Mouse (Mus musculus) telencephalon, adult 2 months (tissue): ENCODE measurements around the gene 2010300C02Rik.

Source experiments
- DNase-seq: peaks from one replicate; pipeline ENCODE4 v3.0.0-alpha.2; 2011; ENCODE audit warnings: low read depth, low spot score

2010300C02Rik gene

DNA sequence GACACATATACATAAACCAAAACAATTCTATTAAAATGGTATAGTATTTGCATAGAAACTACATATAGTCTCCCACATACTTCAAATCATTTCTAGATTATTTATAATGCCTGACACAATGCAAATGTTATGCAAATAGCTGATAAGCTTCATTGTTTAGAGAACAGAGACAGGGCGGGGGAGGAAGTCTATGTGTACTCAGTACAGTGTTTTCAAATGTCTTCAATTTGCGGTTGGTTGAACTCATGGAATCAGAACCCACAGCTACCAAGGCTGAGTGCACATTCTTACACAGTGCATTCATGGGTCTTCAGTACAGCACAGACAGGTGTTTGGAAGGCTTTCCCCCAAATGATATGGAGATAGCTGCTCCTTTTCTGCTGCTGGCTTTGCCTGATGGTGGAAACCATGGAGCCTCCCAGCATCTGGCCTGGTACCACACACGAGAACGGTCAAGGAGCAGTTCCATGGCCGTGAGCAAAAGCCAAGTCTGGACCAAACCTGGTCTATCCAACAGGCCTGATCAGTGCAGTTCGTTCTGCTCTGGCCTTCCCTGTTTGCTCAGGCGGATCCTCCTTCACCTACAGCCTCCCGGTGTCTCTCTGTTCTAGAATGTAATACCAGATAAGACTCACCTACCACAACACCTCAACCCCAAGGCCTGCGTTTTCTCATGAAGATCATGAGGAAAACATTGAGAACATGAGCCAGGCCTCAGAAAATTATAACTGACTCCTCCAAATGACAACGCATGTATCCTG is 8.1 kb downstream of the 2010300C02Rik start:
- no peak for DNase-seq

DNA sequence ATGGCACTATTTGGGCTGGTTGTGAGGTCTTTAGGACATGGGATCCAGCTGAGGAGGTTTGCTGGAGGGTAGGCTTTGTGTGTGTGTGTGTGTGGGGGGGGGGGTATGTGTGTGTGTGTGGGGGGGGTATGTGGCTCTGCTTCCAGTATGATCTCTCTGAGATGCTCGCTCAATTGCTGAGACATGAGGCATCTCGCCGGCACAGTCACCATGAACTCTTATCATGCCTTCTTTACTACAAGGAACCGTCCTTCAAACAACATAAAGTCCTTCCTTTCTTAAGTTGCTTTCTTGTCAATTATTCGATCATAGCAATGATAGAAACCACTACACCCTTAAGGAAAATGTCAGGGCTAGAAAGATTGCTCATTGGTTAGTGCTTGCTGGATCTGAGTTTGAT is 8.8 kb downstream of the 2010300C02Rik start:
- DNase-seq: no peak

GRCm38 (mm10) chr1:37709736-37710135 is 10.1 kb downstream of the 2010300C02Rik start:
- DNase-seq: no peak

GRCm38 (mm10) chr1:37708270-37708955 is 11.5 kb downstream of the 2010300C02Rik start:
- DNase-seq: no peak

- DNase-seq: no peak
Observed at GRCm38 (mm10) chr1:37702326-37702725, 17.6 kb downstream of the 2010300C02Rik start.

DNA sequence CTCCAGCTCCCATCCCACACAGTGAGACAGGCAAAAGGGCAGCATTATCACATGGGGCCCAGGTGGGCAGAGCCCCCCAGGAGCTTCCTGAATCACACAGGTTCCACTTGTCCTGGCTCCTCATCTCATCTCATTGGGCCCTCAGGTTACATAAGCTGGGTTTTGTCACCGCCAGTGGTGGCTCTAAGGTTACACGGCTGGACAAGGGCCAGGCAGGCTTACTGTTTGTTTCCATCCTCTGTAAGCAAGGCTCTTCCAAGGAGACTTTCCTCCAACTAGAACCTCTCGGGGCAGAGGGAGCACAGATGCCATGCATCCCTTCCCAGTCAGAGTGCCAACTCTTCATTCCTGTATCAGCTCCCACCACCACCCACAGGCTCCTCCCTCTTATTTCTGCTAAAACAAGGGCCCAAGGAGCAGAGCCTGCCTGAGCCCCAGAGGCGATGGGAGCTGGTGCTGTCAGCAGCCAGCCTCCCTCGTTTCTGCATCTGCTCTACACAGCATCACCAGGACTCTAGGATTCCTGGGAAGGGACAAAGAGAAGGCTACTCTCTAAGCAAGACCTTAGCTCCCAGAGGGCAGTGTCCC is 20.9 kb downstream of the 2010300C02Rik start:
- no peak for DNase-seq

- no peak for DNase-seq
Observed at GRCm38 (mm10) chr1:37698186-37698839, 21.6 kb downstream of the 2010300C02Rik start.

GRCm38 (mm10) chr1:37696918-37697317 is 23.0 kb downstream of the 2010300C02Rik start:
- peak; percentile 84 for DNase-seq

- no peak for DNase-seq
Observed at GRCm38 (mm10) chr1:37695732-37696131, 24.2 kb downstream of the 2010300C02Rik start.

DNA sequence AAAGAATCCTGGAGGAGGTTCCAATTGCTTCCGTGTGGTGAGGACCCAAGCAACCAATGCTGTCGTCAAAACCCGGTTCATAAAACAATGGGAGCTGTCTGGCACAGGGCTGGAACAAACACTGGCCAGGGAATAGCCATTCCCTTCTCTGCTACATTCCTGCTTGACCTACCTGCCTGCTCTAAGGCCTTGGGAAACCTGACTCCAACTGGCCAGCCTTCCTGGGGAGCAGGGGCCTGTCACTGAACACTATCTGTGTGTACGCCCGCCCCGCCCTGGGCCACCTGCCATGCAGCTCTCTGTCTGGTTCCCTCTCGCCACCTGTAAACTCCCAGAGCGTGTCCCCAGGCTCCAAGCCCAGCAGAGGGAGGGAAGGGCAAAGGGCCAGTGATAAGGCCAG is 25.5 kb downstream of the 2010300C02Rik start:
- no peak for DNase-seq

GRCm38 (mm10) chr1:37691179-37691578 is 28.7 kb downstream of the 2010300C02Rik start:
- no peak for DNase-seq

- DNase-seq: no peak
Observed at GRCm38 (mm10) chr1:37690665-37691064, 29.2 kb downstream of the 2010300C02Rik start.

DNA sequence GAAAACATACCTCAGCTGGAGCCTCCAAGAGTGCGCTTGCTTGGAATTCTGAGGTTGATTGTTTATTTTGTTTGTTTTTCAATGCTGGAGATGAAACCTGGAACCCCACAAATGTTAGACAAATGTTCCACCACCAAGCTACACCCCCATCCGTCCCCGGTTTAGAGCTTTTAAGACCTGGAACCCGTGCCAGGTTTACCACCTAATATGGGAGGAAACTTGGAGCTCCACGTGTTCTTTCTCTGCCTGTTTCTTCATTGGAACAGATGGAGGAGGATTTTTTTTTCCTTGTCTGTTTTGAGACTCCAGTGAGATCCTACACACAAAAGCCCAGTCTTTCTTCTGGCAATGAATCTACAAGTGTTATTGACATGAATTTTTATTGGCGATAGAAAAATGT is 30.2 kb downstream of the 2010300C02Rik start:
- peak; percentile 83 for DNase-seq

GRCm38 (mm10) chr1:37688351-37688750 is 31.5 kb downstream of the 2010300C02Rik start:
- DNase-seq: no peak

DNA sequence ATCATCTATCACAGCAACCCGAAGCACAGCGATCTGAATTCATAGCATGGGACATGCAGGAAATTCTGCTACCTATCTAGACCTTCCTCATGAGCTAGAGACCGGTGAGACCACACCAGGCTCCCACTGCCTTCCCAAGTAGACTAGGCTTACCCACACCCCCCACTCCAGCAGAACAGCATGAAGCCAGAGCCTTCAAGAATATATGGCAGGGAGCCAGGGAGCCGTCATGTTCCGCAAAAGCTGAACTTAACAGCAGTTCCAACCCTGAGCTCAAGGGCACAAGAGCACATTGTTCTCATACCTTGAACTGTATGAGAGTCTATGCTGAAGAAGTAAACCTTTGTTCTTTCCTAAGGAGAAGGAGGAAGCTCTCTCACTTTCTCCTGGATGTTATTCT is 32.4 kb downstream of the 2010300C02Rik start:
- no peak for DNase-seq

DNA sequence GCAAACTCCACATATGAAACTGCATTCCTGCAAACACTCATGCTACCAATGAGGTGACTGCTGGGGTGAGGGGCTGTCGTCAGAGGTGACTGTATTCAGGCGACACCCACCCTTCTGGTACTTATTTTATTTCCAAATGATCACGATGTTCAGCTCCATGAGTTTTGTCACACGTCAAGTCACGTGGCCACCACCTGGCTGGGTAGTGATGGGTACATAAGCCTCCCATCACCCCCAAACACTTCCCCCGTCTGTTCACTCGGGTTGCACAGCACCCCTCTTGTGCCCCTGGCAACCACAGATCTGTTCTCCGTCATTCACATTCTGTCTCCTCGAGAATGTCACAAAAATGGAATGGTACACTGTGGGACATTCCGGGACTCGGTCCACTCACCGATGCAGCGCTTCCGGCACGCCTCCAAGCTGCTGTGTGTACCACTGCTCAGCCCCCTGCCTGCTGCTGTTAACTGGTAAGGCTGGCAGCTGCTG is 32.9 kb downstream of the 2010300C02Rik start:
- peak; percentile 79 for DNase-seq

DNA sequence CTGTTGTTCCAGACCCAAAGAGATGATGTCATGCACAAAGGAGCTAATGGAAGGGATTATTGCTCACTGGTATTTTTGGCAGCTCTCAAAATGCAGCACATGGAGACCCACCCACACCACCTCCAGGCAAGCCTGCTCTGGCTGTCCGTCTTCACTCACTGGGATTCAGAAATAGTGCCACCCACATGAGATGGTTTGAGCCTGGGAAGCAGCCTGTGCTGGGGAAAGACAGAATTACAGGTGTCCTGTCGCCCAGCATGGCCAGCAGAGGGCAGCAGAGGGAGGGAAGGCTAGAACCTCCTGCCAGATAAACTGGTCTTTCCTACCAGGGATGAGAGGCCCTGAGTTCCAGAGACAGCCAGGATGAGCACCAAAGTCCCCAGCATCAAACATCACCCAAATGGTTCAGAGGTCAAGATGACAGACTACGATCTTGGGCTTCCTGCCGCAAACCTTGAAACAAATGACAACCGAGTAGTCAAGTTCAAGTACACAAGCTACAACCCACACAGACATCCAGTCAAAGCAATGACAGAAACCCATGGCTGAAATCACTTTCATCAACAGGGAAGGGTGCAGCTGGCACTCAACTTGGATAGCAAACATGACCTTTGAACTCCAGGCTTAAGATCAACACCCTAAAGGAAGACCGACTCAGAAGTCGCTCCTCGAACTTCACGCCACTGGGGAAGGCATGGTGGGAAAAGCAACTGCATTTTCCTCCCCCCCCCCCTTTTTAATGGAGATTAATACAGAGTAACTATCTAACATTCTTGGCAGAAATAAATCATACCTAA is 41.4 kb downstream of the 2010300C02Rik start:
- peak; percentile 92 for DNase-seq

DNA sequence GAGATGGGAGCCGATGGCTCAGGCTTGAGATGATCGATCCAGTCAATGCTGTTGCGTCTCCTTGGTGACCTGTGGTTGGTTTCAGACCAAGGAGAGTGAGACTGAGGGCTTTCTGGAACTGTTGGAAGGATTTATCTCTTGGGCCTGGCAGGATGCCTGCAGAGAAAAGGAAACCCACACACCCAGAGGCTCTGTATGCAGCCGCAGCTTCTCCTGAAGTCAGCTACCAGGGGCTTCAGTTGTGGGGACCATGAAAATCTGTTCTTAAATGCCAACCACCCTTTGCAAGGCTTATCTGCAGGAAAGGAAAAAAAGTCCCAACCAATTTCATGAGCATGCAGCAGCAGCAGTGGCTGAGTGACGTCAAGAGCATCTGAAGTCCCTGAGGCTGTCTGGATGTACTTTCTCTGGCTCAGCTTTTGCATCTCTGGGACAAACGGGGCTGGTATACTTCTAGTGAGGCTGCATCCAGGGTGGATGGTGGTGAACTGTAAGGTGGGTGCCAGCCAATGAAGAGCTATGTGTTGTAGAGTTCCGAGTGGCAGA is 42.8 kb downstream of the 2010300C02Rik start:
- DNase-seq: no peak

DNA sequence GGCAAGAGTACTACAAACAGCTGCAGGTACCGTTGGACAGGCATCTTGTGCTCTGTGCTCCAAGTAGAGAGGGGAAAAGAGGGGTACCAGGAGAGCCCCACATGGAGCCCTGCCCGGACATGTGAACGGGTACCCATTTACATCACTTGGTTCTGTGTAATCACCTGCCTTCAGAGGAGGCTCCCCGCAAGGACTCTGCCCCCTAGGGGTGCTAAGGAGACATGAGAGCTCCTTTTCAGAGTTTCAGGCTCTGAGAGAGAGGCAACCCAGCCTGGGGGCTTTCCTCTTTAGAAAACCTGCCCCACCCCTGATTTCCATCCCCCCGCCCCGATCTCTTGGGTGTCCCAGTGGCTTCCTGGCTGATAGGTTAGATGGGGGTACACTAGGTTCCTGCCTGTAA is 44.4 kb downstream of the 2010300C02Rik start:
- no peak for DNase-seq

DNA sequence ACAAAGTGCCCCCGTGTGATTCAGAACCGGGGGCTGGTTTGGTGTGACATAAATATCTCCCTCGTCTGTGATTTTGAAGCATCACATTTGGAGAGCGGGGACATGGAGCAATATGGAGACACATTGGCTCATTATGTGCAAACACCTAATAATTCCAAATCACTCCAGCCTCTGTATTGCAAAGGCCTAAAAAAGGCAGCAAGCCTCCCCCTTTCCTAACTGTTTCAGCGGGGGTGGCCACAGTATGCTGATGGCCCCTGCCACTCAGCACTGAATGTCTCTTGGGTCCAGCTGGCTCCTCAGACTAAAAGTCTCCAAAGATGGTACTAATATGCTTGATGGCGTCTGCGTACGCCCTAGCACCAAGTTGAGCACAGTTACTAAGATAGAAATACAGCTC is 45.6 kb downstream of the 2010300C02Rik start:
- DNase-seq: no peak

GRCm38 (mm10) chr1:37671316-37671715 is 48.6 kb downstream of the 2010300C02Rik start:
- no peak for DNase-seq
